ENCODE assay signal across 8 mouse cellular contexts in the genomic region with DNA sequence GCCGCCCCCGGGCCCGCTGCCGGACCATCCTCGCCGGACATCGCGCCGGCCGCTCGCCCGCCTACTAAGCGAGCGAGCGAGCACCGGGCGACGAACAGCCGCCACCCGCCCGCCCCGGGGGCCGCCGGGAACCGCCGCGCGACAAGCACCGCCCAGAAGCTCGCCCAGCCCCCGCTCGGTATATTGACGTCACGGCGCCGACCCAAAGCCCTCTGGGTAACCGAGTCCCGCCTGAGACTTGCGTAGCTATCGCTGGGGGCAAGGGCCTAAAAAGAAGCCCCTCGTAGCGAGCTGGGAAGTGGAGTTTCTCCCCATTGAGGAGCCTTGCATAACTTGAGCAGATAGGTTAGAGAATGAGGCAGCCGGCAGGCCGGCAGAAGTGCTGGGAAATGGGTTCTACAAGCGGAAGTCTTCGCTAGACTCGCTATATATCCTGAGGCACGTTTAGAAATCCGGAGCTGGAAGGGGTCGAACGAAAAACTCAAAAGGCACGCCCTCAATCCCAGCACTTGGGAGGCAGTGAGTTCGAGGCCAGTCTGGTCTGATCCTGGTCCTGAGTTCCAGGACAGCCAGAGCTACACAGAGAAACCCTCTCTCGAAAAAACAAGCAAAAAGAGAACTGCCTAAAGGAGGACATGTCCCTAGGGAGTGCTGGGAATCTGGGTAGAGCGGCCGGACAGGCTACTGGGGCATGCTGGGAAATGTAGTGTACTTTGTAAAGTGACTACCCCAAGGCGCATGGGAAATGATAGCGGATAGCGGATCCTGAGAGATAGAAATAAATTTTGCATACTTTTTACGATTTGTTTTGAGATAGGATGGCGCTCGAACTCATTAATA. TPM values are rescaled to one million over a fixed set of nuclear protein-coding genes. Genes with fewer than 3 reads are reported as not detected.
DNase-seq lines count a peak whose midpoint lies in the region; ATAC-seq lines count a peak whose summit lies in the region.

Ppp1r12c (minus strand) TSS at position 123 of the 840 bp plus-strand sequence.

- H3K4me3 ChIP-seq in megakaryocyte, embryonic 14.5 days (replicated peaks), result peak within 1 kb of the TSS; percentile 100

- H3K9me3 ChIP-seq in megakaryocyte, embryonic 14.5 days, result no peaks in the 10 kb centered on the region

- H3K36me3 ChIP-seq in megakaryocyte, embryonic 14.5 days (replicated peaks; ENCODE audit: low read length), result peaks cover 34% of the 10 kb centered on the region

- DNase-seq in ZHBTc4 (ENCODE audit: low read depth, low spot score), result peak; percentile 94
- DNase-seq in gastrocnemius, adult 8-10 months (ENCODE audit: low spot score in 2 of 2), result peak; percentile 89 to 90
- DNase-seq in hindlimb bud, embryonic 11.5 days (ENCODE audit: extremely low spot score, low read depth, low spot score), result peak; percentile 80
- peak; percentile 91 to 93 for DNase-seq in left cerebral cortex, adult 8-10 months (ENCODE audit: low spot score in 2 of 2)
- DNase-seq in right cerebral cortex, postnatal 10 days (ENCODE audit: low spot score in 2 of 2), result peak; percentile 96 to 97
- DNase-seq in urinary bladder, postnatal 25 days (ENCODE audit: low spot score), result peak; percentile 93

- peaks cover 83% of the 10 kb centered on the region for H3K4me1 ChIP-seq in megakaryocyte, embryonic 14.5 days

- peak; percentile 72 for ATAC-seq in common myeloid progenitor, adult 5-6 weeks (replicated peaks; ENCODE audit: low read depth, poor library complexity, severe bottlenecking)

- no peaks in the 10 kb centered on the region for H3K27me3 ChIP-seq in megakaryocyte, embryonic 14.5 days (replicated peaks)

RNA-seq across cellular contexts. Expression of gene Ppp1r12c, which starts in this region (rescaled TPM):
- total RNA-seq in common myeloid progenitor, adult 5-6 weeks (2017), result 90.2 and 117 TPM in 2 replicates
- total RNA-seq in gastrocnemius, adult 8-10 months (2022), result 10 to 100 TPM; 11.6 to 17.2 (median 16.7) TPM
- total RNA-seq in left cerebral cortex, adult 8-10 months (2022), result 100 to 1,000 TPM; 142 to 158 (median 151) TPM
- 267 and 1,249 TPM in 2 replicates for polyA plus RNA-seq in megakaryocyte, embryonic 14.5 days (2012; ENCODE audit: insufficient read depth, low replicate concordance)

Comparison
In these comparisons a context has a peak if more than half of its experiments do, and no peak if none do; other contexts are left out.
1. Peak in every context shown above with its lines: DNase-seq, ATAC-seq and H3K4me3 ChIP-seq.